Mouse (Mus musculus) adrenal gland, adult 18-20 months (tissue): ENCODE measurements around the gene 4930404H24Rik. TPM values are rescaled to one million over a fixed set of nuclear protein-coding genes. Genes with fewer than 3 reads are reported as not detected.

Source experiments
- DNase-seq, 2 experiments: peaks; one replicate each; pipeline ENCODE4 v3.0.0; 2021 to 2022; ENCODE audit warnings: low spot score in 2 of 2
- total RNA-seq, 2 experiments: library from RNA; stranded (reverse); gene quantifications; 1 replicate in 1 of 2; 2 replicates in 1 of 2; pipeline ENCODE4 v1.2.3; 2021

Gene 4930404H24Rik
- total RNA-seq, 2 experiments from 2014 or later: not detected

- DNase-seq: peak; percentile 57 to 64
These were observed 36.8 kb downstream of the 4930404H24Rik start for GRCm38 (mm10) chr2:153529365-153529781.

GRCm38 (mm10) chr2:153529931-153530766 is 37.6 kb downstream of the 4930404H24Rik start, which contains the start of gene Nol4l:
TSS of gene Nol4l (minus strand) at chr2:153529971.
- peak; percentile 44 to 53 for DNase-seq

- no peak for DNase-seq
These were observed 38.4 kb downstream of the 4930404H24Rik start for GRCm38 (mm10) chr2:153530948-153531347.

- DNase-seq: no peak
These were observed 41.4 kb downstream of the 4930404H24Rik start for GRCm38 (mm10) chr2:153533981-153534380.

GRCm38 (mm10) chr2:153538898-153539297 is 46.3 kb downstream of the 4930404H24Rik start:
- no peak for DNase-seq

- DNase-seq: no peak
These were observed 50.5 kb downstream of the 4930404H24Rik start for GRCm38 (mm10) chr2:153542936-153543668.

Other genes starting within 250 kb of the 4930404H24Rik start
- gene Kif3b, start 201.4 kb upstream of the 4930404H24Rik start, total RNA-seq: 10 to 100 TPM; 21.4 to 25.3 TPM
- 10 to 100 TPM; 15.4 to 20.9 TPM for gene Asxl1, start 147.0 kb upstream of the 4930404H24Rik start, total RNA-seq
- gene Nol4l, start 37.2 kb downstream of the 4930404H24Rik start, total RNA-seq: 10 to 100 TPM in 1 of 2 experiments, 1 to 10 TPM in 1; 9.4 to 13.2 TPM
- gene Commd7, start 140.0 kb downstream of the 4930404H24Rik start, total RNA-seq: 10 to 100 TPM; 28.5 to 40.5 TPM
- 1 to 10 TPM; 1.2 to 1.4 TPM for gene Dnmt3b, start 156.7 kb downstream of the 4930404H24Rik start, total RNA-seq
- not detected for gene Dnmt3c, start 203.9 kb downstream of the 4930404H24Rik start, total RNA-seq
- gene Mapre1, start 248.5 kb downstream of the 4930404H24Rik start, total RNA-seq: 10 to 100 TPM; 92.5 to 98.8 TPM